In the genomic region with DNA sequence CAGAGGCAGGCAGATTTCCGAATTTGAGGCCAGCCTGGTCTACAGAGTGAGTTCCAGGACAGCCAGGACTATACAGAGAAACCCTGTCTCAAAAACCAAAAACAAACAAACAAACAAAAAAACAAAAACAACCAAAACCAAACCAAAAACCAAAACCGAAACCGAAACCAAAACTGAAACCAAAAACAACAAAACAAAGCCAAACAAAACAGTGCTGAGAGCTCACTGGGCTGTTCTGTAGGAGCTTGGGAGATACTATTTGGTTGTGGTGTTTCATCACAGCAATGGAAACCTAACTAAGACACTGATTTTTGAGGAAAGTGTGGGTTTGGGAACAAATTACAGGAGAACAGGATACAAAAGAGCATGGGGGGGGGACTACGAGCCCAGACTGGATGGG, we compare ENCODE assay signal across 15 mouse cellular contexts. TPM values are rescaled to one million over a fixed set of nuclear protein-coding genes. Genes with fewer than 3 reads are reported as not detected.
"Had no signal": no experiment of that assay in that cellular context is flagged by ENCODE, and none has a peak within 500 bp of the region (broad histone marks: within the 10 kb centered on the region; RNA-seq: fewer than 3 reads in every experiment).

No protein-coding gene starts in this region.

- ATAC-seq: midbrain, embryonic 16.5 days had no signal

- H3K4me1 ChIP-seq: limb, embryonic 12.5 days; midbrain, embryonic 10.5 days; neural tube, embryonic 13.5 days had no signal

- H3K36me3 ChIP-seq: limb, embryonic 12.5 days; midbrain, embryonic 10.5 days; neural tube, embryonic 13.5 days had no signal

- H3K4me3 ChIP-seq: layer of hippocampus, adult 2 months; limb, embryonic 12.5 days; midbrain, embryonic 10.5 days; neural tube, embryonic 13.5 days had no signal

- H3K27me3 ChIP-seq: limb, embryonic 12.5 days; neural tube, embryonic 13.5 days had no signal

- H3K9me3 ChIP-seq: limb, embryonic 12.5 days; midbrain, embryonic 10.5 days; neural tube, embryonic 13.5 days had no signal

- H3K9ac ChIP-seq: limb, embryonic 12.5 days; lung, embryonic 14.5 days; neural tube, embryonic 13.5 days had no signal

- DNase-seq: kidney, adult 18-20 months; kidney, postnatal 10 days; kidney, postnatal 4 days; lung, embryonic 14.5 days; lung, postnatal 10 days; retina, postnatal 1 day; right cerebral cortex, postnatal 14 days; thymus, postnatal 4 days had no signal

- H3K27ac ChIP-seq: layer of hippocampus, adult 2 months; limb, embryonic 12.5 days; macrophage; midbrain, embryonic 10.5 days; neural tube, embryonic 13.5 days had no signal

RNA-seq across cellular contexts. Expression of a gene that starts 10.6 kb away (rescaled TPM):
- total RNA-seq: liver, adult 2 months had no signal
- polyA plus RNA-seq: liver, adult 2 months had no signal
